Mouse (Mus musculus) midbrain, embryonic 13.5 days (tissue): ENCODE results near the gene Aldh1b1. TPM values are rescaled to one million over a fixed set of nuclear protein-coding genes. Genes with fewer than 3 reads are reported as not detected.

Source experiments
- ATAC-seq: fragments of 200-750 bp; cut with Nextera tagmentation; 2 replicates; pipeline ENCODE4 v1.8.0; 2017; ENCODE audit warnings: mild to moderate bottlenecking, moderate TSS enrichment, moderate library complexity
- H3K27ac ChIP-seq: fragments of 300-500 bp; sonication (generic); 2 replicates; pipeline ENCODE4 v1.5.1; 2015; ENCODE audit warnings: inconsistent platforms, mild to moderate bottlenecking, moderate library complexity
- H3K27me3 ChIP-seq: fragments of 300-500 bp; sonication (generic); 2 replicates; pipeline ENCODE4 v1.6.1; 2015; ENCODE audit warnings: mild to moderate bottlenecking, inconsistent platforms
- H3K36me3 ChIP-seq: fragments of 300-500 bp; sonication (generic); 2 replicates; pipeline ENCODE4 v1.6.1; 2015; ENCODE audit warnings: mild to moderate bottlenecking, inconsistent platforms
- H3K4me1 ChIP-seq: fragments of 300-500 bp; sonication (generic); replicated peaks from 2 replicates; pipeline ENCODE4 v1.6.1; 2015; ENCODE audit warnings: inconsistent platforms
- H3K4me2 ChIP-seq: fragments of 300-500 bp; sonication (generic); replicated peaks from 2 replicates; pipeline ENCODE4 v1.6.1; 2015; ENCODE audit warnings: moderate library complexity, mild to moderate bottlenecking, inconsistent platforms
- H3K4me3 ChIP-seq: fragments of 300-500 bp; sonication (generic); replicated peaks from 2 replicates; pipeline ENCODE4 v1.5.1; 2015; ENCODE audit warnings: mild to moderate bottlenecking, inconsistent platforms
- H3K9ac ChIP-seq: fragments of 300-500 bp; sonication (generic); replicated peaks from 2 replicates; pipeline ENCODE4 v1.6.1; 2015; ENCODE audit warnings: mild to moderate bottlenecking, inconsistent platforms
- H3K9me3 ChIP-seq: fragments of 300-500 bp; sonication (generic); 2 replicates; pipeline ENCODE4 v1.6.1; 2016; ENCODE audit warnings: mild to moderate bottlenecking, inconsistent platforms
- WGBS: fragments of 180-500 bp; shearing (Covaris S2); methylation state at CpG from one replicate; pipeline ENCODE4 v1.1.7; 2015; 5-methylcytosine and 5-hydroxymethylcytosine counted together
- polyA plus RNA-seq: library from polyadenylated mRNA; unstranded; fragments of >200 nt; fragmentation: Nextera tagmentation; extraction: Ambion mirVana; gene quantifications from 2 replicates; pipeline ENCODE4 v1.2.1, GENCODE M21; 2015

Aldh1b1 gene
- polyA plus RNA-seq, 1 experiment from 2014 or later = 15.8 TPM

DNA sequence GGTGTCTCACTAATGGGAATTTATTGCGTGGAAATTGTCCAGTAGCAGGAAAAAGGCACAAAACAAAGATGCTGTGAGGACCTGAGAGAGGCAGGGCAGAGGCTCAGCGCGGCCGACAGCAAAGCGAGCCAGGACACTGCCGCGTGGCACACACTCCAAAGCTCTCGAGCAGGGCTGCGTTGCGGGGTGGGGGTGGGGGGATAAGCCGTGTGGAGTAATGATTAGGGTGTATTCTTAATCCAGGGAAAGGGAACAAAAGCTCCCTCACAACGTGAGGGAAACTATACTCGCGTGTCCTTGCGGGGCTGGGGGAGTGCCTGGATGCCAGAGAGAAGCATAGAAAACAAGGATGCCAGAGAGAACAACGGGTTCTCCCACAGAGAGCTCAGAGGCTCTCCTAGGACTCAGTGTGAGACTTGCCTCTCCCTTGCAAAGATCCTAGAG lies 33.7 kb upstream of the Aldh1b1 start:
- under 1% methylated on average over 16 of the region's 16 CpGs for WGBS
- Histone ChIP-seq H3K4me3 (peak overlapping the region; percentile 13; the same call in 1 of the 2 replicates), H3K9ac (peak overlapping the region; percentile 39), H3K4me1 (peaks cover 74% of the 10 kb centered on the region), H3K9me3 (no peaks in the 10 kb centered on the region), H3K27me3 (peaks cover 63% of the 10 kb centered on the region), H3K27ac (peak overlapping the region; percentile 81), H3K4me2 (peak overlapping the region; percentile 44), H3K36me3 (no peaks in the 10 kb centered on the region)
- peak; percentile 25 for ATAC-seq

DNA sequence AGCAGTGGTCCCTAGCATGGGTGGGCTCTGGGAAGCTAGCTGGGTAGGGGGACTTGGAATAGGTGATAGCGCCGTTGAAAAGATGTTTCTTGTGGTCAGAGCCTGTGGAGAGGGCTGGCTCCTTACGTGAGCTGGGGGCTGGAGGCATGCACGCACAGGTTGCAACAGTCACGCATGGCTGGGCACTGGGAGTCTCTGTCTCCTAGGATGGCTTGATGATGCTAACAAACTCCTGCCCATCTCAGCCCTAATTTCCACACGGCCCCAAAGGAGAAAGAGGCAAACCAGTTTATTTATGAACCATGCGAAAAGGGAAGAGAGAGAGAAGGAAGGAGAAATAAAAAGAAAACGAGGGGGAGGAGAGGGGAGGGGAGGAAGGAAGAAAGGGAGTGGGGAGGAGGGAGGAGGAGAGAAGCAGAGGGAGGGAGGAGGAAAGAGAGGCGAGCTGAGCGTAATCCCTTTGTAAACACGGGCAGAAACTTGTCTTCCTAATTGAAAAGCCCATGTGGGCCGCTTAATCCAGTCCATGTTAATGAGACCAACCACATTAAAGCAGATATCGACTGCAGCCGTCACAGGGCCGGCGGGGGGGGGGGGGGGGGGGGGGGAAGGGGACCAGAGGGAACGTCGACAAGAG lies 33.1 kb upstream of the Aldh1b1 start:
- peak overlapping the region; percentile 44 for H3K4me2 ChIP-seq
- WGBS = 1% methylated on average over 11 of the region's 18 CpGs
- H3K27me3 ChIP-seq = peaks cover 60% of the 10 kb centered on the region
- no peaks in the 10 kb centered on the region for H3K9me3 ChIP-seq
- peak overlapping the region; percentile 39 for H3K9ac ChIP-seq
- H3K4me3 ChIP-seq = peak overlapping the region; percentile 13; the same call in 1 of the 2 replicates
- peak; percentile 34 for ATAC-seq
- peak overlapping the region; percentile 81 for H3K27ac ChIP-seq
- no peaks in the 10 kb centered on the region for H3K36me3 ChIP-seq
- H3K4me1 ChIP-seq = peaks cover 80% of the 10 kb centered on the region

DNA sequence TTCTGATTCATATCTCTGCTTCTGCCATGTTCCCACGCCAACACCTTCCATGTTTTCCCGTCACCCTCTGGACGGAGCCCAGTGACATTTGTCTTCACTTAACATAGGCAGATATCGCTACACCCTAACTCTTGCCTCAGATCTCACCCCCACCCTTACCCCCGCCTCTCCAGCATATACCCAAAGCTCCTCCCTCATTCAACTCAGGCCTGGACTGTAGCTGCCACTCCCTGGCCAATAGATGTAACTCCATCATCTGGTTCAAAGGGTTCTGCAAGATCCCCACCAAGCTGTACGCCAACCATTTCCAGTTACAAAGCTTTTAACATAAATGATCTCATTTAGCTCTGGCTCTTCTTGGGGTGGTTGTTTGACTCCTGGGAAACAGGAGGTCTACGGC lies 32.0 kb upstream of the Aldh1b1 start:
- H3K4me3 ChIP-seq = no peak overlapping the region
- no peaks in the 10 kb centered on the region for H3K36me3 ChIP-seq
- peaks cover 58% of the 10 kb centered on the region for H3K27me3 ChIP-seq
- peaks cover 91% of the 10 kb centered on the region for H3K4me1 ChIP-seq
- H3K27ac ChIP-seq = no peak overlapping the region
- WGBS = 58% methylated on average over 7 of the region's 7 CpGs
- no peak for ATAC-seq
- H3K9ac ChIP-seq = no peak overlapping the region
- no peak overlapping the region for H3K4me2 ChIP-seq
- no peaks in the 10 kb centered on the region for H3K9me3 ChIP-seq

DNA sequence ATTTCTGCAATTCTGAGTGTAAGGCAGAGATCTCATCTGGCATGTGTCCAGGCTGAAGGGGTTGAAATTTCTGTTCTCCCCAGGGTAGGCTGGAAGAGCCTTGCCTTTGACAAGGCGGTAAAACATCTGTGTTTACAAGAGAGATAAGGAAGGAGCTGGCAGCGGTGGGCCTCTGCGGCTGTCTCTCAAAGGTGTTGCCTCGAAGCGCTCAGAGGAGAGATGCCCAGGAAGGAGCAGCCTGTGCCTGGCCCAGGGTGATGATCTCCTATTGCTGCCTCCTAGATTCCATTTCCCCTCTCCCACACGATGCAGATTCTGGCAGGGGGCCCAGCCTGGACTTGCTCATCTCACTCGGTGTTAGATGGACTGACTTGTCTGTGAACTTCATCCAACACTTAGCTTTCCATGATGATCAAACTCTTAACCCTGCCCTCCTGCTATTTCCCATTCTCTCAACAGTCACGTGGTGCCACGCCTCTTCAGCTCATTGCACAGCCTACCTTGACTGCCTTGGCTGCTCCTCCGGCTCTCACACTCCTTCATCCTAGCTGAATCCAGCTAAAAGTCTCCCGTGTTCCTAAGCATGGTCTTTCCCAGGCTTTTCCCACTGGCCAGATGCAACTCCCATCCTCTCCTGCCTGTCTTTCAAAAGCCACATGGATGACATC lies 30.8 kb upstream of the Aldh1b1 start:
- no peak for ATAC-seq
- H3K36me3 ChIP-seq = no peaks in the 10 kb centered on the region
- H3K4me3 ChIP-seq = no peak overlapping the region
- H3K9me3 ChIP-seq = no peaks in the 10 kb centered on the region
- H3K27me3 ChIP-seq = peaks cover 58% of the 10 kb centered on the region
- H3K4me2 ChIP-seq = no peak overlapping the region
- no peak overlapping the region for H3K27ac ChIP-seq
- 63% methylated on average over 11 of the region's 11 CpGs for WGBS
- H3K9ac ChIP-seq = no peak overlapping the region
- H3K4me1 ChIP-seq = peaks cover 86% of the 10 kb centered on the region

DNA sequence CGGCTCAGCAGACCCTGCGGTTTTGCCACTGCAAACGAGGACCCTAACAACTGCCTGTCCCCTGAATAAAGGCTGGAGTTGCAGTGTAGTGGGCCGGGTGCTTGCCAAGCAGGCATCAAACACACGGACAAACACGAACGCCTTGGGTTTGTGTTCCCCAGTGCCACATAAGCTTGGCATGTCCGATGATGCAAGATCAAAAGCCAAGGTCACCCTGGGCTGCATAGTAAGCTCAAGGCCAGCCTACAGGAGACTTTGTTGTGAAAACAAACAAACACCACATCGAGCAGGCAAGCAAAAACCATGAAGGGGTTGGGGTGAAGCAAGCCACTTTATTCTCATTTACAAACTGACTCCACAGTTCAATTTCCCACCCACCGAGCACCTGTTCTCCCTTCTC lies 29.7 kb upstream of the Aldh1b1 start:
- H3K9me3 ChIP-seq = no peaks in the 10 kb centered on the region
- H3K9ac ChIP-seq = no peak overlapping the region; the same call in 1 of the 2 replicates
- WGBS = 36% methylated on average over 10 of the region's 10 CpGs
- H3K27me3 ChIP-seq = peaks cover 58% of the 10 kb centered on the region
- no peaks in the 10 kb centered on the region for H3K36me3 ChIP-seq
- ATAC-seq = no peak
- H3K27ac ChIP-seq = no peak overlapping the region
- peaks cover 75% of the 10 kb centered on the region for H3K4me1 ChIP-seq
- no peak overlapping the region for H3K4me2 ChIP-seq
- H3K4me3 ChIP-seq = no peak overlapping the region

DNA sequence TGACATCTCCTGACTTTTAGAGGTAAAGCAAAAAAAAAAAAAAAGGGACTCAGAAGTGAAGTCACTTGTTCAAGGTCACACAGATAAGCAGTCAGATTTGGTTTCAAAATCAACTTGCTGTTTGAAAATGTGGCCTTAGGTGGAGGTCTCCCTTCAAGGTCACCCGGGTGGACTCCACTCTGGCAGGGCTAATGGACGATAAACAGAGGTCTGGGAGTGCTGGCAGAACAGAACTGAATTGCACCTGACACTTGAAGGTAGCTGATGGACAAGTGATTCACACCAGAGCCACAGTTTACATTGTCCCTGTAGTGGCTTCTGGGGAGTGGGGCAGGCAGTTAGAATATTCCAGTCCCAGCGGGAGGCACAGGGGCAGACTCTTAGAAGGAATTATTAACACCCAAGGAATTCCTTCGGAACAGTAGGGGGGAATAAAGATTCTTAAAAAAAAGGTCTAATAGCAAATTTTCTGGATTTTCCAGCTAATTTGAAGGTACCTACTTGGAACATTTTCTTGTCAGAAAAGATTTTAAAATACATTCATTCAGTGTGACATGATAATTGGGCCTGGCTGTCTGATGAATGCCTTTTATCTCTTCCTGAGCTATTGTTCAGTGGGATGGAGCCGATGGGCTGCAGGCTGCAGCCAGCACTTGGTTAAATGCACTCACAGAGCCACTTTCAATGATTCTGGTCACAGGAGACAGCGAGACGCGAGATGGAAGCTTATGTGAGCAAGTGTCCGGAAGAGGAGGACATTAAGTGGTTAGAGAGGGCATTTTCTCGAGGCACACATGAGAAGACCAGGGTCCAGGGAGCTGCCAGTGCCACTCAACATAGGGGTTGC lies 28.8 kb upstream of the Aldh1b1 start:
- no peaks in the 10 kb centered on the region for H3K9me3 ChIP-seq
- no peak overlapping the region for H3K4me3 ChIP-seq
- no peaks in the 10 kb centered on the region for H3K36me3 ChIP-seq
- H3K27ac ChIP-seq = peak overlapping the region; percentile 68
- H3K4me2 ChIP-seq = 0 out of 2 replicates have a peak overlapping the region, but pooled peaks have one; percentile 11
- no peak for ATAC-seq
- H3K27me3 ChIP-seq = peaks cover 56% of the 10 kb centered on the region
- peaks cover 66% of the 10 kb centered on the region for H3K4me1 ChIP-seq
- H3K9ac ChIP-seq = 0 out of 2 replicates have a peak overlapping the region, but pooled peaks have one; percentile 36
- 7% methylated on average over 10 of the region's 10 CpGs for WGBS

DNA sequence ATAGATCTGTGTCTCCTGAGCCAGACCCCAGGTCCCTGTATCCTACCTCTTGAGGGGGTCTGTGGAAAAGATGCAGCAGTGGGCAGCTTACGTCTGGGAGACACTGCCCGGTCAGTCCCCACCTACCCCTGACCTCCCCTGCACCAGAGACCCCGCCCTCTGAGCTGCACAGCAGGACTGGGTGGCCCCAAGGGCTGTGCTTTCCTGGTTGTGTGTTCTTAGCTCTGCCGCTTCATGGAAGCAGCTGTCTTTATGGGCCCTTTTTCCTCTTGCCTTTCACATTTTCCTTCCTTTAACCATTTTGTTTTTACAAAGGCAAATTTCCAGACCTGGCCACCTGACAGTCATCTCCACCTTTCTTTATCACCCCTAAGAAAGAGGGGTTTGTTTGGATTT lies 28.2 kb upstream of the Aldh1b1 start:
- Histone ChIP-seq H3K4me1 (peaks cover 60% of the 10 kb centered on the region), H3K27ac (peak overlapping the region; percentile 68), H3K27me3 (peaks cover 57% of the 10 kb centered on the region), H3K4me2 (0 out of 2 replicates have a peak overlapping the region, but pooled peaks have one; percentile 11), H3K9me3 (no peaks in the 10 kb centered on the region), H3K36me3 (no peaks in the 10 kb centered on the region), H3K4me3 (no peak overlapping the region), H3K9ac (peak overlapping the region; percentile 36; the same call in 1 of the 2 replicates)
- 5% methylated on average over 4 of the region's 4 CpGs for WGBS
- no peak for ATAC-seq

DNA sequence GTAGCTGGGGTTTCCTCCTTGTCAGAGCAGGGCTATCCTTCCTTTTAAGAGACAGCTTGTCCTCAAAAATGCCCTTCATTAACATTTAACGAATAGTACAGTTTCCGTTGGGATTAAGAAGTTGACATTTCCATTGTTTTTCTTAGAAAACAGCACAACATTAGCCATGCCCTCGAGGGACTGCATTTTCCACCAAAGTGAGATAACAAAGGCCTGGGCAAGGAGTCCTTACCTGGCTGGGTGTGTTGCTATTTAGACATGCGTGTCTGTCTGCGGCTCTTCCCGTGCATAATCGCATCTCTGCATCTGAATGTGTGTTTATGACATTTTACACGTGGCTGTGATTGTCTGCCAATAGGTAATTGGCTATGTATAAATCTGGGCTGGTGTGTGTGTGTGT lies 27.6 kb upstream of the Aldh1b1 start:
- ATAC-seq = no peak; the same call in none of the 2 replicates
- H3K27me3 ChIP-seq = peaks cover 60% of the 10 kb centered on the region
- no peaks in the 10 kb centered on the region for H3K36me3 ChIP-seq
- peaks cover 55% of the 10 kb centered on the region for H3K4me1 ChIP-seq
- H3K4me3 ChIP-seq = no peak overlapping the region
- peak overlapping the region; percentile 28; the same call in 1 of the 2 replicates for H3K9ac ChIP-seq
- H3K4me2 ChIP-seq = no peak overlapping the region; the same call in 1 of the 2 replicates
- peak overlapping the region; percentile 68 for H3K27ac ChIP-seq
- H3K9me3 ChIP-seq = no peaks in the 10 kb centered on the region
- 8% methylated on average over 8 of the region's 8 CpGs for WGBS

DNA sequence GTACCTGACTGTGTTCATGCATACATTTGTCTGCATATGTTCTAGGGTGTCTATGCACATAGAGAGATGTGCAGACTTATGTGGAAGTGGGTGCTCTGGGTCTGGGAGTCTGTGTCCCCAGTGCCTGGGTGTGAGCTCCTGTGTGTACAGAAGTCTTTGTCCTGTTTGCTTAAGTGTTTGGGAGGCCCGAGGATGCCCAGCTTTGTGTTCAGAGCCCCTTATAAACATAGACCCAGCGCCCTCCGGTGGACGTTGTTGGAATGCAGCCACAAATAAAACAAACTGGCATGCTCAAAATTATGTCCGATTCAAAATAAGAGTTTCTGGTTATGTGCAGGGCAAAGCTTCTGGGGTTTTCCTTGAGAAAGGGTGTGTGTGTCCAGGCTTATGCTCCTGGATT lies 27.2 kb upstream of the Aldh1b1 start:
- peak overlapping the region; percentile 68 for H3K27ac ChIP-seq

DNA sequence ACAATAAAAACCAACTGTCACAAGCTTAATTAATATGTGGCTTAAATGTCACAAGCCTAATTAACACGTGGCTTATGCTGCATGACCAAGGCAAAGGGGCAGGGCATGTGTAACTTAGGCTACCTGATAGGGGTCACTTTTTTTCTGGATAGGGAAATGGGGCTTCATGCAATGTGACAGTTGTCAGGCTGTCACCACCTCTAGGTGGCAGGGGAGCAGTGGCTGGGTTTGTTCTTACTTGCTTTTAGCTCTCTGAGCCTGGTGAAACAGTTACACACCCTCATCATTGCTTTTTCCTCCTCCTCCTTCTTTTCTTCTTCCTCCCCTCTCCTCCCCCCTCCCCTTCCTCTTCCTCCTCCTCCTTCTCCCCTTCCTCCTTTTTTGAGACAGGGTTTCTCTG lies 15.2 kb upstream of the Aldh1b1 start:
- Histone ChIP-seq H3K9me3 (no peaks in the 10 kb centered on the region; the same call in 1 of the 2 replicates), H3K9ac (no peak overlapping the region)
- 69% methylated on average over 1 of the region's 1 CpGs for WGBS

More for the DNA sequence above, 27.2 kb upstream of the Aldh1b1 start:
- Histone ChIP-seq H3K9ac (peak overlapping the region; percentile 28; the same call in 1 of the 2 replicates), H3K9me3 (no peaks in the 10 kb centered on the region), H3K27me3 (peaks cover 56% of the 10 kb centered on the region), H3K4me1 (peaks cover 50% of the 10 kb centered on the region), H3K4me2 (no peak overlapping the region; the same call in 1 of the 2 replicates), H3K4me3 (no peak overlapping the region), H3K36me3 (no peaks in the 10 kb centered on the region)
- ATAC-seq = peak; percentile 81
- WGBS = 4% methylated on average over 5 of the region's 5 CpGs

DNA sequence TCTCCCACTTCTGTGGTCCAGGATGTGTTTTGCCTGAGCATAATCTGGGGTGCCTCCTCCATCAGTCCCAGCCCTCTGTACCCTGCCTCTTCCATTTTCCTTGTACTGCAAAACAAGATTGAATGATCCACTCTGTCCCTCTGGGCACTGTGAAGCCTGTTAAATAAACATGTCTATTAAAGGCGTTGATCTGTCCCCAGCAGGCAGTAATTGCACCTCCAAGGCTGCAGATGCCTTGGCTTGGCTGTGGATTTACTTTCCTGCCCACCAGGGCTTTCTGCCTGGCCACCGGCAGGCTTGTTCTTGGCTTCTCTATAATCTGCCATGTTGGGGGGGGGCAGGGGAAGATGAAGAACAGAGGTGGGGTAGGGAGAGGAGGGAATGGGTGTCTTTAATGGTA lies 12.9 kb upstream of the Aldh1b1 start:
- Histone ChIP-seq H3K36me3 (no peaks in the 10 kb centered on the region), H3K4me1 (peaks cover 18% of the 10 kb centered on the region), H3K4me2 (no peak overlapping the region), H3K27me3 (0 out of 2 replicates have a peak, but pooled peaks cover 7% of the 10 kb centered on the region), H3K9me3 (no peaks in the 10 kb centered on the region; the same call in 1 of the 2 replicates), H3K4me3 (no peak overlapping the region), H3K27ac (no peak overlapping the region; the same call in 1 of the 2 replicates), H3K9ac (no peak overlapping the region)
- WGBS = 5% methylated on average over 2 of the region's 2 CpGs
- ATAC-seq = peak; percentile 40; the same call in 1 of the 2 replicates

More for the DNA sequence above, 15.2 kb upstream of the Aldh1b1 start:
- Histone ChIP-seq H3K4me2 (no peak overlapping the region), H3K36me3 (no peaks in the 10 kb centered on the region), H3K4me3 (no peak overlapping the region), H3K27ac (no peak overlapping the region), H3K4me1 (peaks cover 8% of the 10 kb centered on the region), H3K27me3 (peaks cover 6% of the 10 kb centered on the region; the same call in 1 of the 2 replicates)
- no peak for ATAC-seq
